Mouse (Mus musculus): ENCODE results near the gene Ly6g5b.

GRCm38 (mm10) chr17:35162121-35162520 is 46.9 kb upstream of the Ly6g5b start:
- TF ChIP-seq CTCF (conservative IDR thresholded peaks at IDR 0.05; ENCODE audit: insufficient read depth, insufficient read length, low read depth, low read length) (no peak), POLR2A (IDR thresholded peaks at IDR 0.05; ENCODE audit: low read depth, low read length) (no peak)

All from kidney, adult 2 months (tissue).